Mouse (Mus musculus): Measurements from ENCODE around the gene Rnf114.
A peak's percentile ranks its signal among the peaks of the same experiment; 100 is the strongest.

Rnf114 gene

DNA sequence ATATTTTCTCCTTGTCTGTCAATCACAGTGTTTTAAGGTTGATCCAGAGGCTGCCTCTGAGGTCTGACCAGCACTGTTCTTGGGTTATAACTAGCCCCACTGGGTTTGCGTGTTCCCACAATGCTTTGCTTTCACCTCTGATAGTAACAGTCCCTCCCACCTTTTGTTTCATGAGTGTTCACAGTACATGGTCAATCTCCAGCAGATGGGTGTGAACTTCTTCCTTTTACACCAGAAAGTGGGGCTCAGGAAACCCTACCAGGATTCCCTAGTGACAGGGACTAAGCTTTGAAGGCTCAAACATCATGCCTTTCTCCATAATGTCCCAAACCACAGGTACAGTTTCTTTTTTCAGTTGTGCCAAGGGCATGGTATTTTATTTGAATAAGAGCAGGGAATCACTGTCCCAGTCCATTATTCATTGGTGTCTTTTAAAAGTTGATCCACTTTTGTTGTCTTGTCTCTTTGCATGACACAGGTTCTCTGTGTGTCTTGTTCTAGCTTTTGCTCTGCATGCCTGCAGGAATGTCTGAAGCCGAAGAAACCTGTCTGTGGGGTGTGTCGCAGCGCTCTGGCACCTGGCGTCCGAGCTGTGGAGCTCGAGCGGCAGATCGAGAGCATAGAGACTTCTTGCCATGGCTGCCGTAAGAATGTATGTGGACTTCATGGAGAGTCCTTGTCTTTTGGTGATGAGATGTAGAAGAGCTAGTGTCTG is 14.3 kb downstream of the Rnf114 start:
- DNase-seq = no peak

DNA sequence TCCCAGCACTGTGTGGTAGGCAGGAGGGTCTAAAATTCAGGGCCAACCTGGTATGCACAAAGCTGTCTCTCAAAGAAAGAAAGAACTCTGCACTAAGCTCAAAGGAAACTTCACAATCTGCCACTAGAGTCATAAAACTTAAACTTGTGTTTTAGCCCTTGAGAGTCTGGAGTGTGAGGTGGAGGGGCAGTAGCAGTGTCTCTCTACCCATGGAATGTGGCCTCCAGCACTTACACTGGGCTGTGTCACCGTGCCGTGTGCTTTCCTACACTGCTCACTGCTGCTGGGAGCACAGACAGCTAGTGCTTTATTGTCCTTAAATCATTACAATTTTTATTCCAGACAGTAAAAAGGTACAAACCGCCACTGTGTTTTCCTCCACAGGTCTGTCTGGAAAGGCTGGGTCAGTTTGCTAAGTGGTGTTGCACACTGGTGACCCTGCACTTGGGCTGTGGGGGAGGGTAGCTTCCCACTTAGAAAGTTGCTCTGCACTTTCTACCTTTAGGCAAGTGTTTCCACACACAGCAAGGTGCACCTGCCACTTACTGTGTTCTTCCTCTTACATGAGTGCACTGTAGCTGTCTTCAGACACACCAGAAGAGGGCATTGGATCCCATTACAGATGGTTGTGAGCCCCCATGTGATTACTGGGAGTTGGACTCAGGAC is 15.4 kb downstream of the Rnf114 start:
- no peak for DNase-seq

DNA sequence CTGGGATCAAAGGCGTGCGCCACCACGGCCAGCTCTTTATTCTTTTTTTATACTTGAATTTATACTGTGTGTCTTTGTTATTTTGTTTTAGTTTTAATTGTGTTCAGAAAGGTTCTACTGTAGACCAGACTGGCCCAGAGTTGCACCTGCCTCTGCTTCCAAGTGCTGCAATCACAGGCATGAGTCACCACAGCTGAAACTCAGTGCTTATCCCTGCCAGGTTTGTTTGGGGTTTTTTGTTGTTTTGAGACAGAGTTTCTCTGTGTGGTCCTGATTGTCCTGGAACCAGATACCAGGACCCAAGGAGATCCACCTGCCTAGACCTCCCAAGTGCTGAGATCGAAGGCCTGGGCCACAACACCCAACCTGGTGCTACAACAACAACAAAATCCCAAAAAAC is 16.1 kb downstream of the Rnf114 start:
- DNase-seq = no peak

DNA sequence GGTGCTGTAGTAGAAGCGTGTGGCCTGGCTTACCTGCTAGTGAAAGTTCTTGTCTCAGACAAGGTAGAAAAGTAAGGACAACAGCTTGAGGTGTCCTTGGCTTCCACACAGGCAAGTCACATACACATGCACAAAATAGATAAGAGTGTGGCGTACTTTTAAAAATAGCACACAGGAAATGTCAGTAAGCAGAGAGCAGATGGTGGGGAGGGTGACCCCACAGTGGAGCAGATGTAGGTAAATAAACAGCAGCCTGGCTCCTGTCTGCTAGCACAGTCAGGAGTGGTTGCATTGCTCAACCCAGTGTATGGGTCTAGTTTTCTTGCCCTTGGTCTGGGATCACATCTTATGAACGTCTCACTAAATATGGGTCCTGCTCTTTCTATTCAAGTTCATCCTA is 18.0 kb downstream of the Rnf114 start:
- no peak for DNase-seq

DNA sequence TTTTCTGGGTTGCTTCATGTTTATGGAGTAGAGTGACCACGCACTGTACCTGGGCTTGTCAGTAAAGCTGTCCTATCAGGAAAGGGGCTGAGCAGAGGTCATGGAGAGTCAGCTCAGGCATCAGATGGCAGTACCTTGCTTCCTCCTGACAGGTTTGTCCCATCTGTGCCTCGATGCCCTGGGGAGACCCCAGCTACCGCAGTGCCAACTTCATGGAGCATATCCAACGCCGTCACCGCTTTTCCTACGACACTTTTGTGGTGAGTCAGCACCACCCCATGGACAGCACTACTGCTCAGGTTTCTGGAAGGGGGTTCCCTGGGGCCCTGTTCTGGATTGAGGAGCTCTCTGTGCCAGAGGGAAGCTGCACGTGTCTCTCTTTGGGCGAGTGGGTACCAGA is 19.9 kb downstream of the Rnf114 start:
- no peak for DNase-seq

DNA sequence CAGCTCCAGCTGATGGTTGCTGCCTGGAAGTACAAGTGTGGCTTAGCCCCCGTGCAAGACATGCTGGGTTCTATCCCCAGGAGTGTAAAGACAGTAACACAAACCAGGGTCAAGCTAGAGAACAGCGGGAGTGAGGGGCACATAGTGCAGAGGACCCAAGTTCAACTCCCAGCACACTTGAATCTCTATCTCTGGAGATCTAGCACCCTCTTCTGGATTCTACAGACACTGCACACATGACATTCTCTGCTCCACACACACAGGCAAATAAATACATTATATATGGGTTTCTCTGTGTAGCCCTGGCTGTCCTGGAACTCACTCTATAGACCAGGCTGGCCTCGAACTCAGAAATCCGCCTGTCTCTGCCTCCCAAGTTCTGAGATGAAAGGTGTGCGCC is 20.5 kb downstream of the Rnf114 start:
- DNase-seq = no peak

DNA sequence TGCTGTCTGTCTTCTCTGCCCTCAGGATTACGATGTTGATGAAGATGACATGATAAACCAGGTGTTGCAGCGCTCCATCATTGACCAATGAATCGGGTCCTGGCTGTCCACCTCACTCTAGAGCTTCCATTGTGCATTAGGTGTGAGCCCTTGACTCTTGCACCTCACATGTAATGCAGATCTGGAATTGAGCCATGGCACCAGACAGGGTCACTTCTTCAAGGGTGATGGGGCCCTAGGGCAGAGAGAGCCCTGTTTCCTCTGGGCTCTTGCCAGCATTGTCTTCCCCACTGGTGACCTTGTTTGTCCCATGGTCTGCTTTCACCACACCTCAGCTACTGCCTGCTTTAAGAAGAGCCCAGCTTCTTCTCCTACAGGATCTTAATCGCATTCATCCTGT is 22.2 kb downstream of the Rnf114 start:
- DNase-seq = no peak

DNA sequence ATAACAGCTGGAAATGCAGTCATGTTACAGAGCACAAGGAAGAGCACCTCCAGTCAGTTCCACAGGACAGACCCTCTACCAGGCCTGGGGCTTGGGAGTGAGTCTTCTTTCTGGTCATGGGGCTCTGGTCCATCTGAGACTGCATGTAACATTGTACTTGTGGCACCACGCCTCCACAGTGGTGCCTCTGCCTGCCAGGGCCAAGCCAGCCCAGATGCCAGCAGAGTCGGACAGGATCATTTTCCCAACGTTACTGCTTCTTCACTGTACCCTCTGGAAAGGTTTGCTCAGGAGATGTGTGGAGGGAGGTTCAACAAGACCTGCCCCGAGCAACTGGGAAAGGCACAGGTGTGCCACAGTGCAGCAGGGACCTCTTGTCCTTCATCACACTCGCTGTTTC is 23.2 kb downstream of the Rnf114 start:
- DNase-seq = no peak

DNA sequence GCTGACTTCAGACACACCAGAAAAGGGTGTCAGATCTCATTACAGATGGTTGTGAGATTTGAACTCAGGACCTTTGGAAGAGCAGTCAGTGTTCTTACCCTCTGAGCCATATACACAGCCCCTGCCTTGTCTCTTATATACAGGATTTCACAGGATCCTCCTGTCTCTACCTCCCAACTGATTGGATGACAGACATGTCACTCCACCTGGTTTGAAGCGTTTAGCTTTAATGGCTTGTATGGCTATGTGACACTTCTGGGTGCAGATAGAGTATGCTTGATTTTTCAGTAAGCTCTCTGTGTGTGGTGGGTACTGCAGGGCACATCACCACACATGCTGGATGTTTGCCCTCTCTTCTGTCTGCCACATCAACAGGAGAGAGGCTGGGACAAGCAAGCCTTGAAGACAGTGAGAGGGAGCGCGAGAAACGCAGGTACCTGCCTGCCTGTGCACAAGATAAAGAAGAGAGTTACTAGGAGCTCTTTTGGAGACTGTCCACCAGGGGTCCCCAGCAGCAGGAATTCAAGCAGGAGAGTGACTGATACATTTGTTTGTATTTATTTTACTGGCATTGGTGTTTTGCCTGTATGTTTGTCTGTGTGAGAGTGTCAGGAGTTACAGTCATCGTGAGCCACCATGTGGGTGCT is 27.3 kb downstream of the Rnf114 start:
- DNase-seq = no peak

DNA sequence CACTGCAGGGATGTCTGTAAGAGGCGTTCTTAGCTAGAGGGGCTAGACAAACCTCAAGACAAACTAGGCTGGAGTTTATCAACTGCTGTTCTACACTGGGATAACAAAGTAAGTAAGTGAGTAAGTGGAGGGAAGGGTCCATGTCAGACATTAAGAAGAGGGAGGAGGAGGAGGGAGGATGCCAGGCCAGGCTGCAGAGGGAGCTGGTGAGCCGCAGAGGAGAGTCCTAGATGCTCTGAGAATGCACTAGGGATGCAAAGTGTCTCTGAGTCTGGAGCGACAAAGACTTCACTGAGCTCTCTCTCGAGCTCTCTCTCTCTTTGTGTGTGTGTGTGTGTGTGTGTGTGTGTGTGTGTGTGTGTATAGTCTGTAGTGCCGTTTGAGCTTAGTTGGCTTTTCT is 35.8 kb downstream of the Rnf114 start:
- no peak for DNase-seq

DNA sequence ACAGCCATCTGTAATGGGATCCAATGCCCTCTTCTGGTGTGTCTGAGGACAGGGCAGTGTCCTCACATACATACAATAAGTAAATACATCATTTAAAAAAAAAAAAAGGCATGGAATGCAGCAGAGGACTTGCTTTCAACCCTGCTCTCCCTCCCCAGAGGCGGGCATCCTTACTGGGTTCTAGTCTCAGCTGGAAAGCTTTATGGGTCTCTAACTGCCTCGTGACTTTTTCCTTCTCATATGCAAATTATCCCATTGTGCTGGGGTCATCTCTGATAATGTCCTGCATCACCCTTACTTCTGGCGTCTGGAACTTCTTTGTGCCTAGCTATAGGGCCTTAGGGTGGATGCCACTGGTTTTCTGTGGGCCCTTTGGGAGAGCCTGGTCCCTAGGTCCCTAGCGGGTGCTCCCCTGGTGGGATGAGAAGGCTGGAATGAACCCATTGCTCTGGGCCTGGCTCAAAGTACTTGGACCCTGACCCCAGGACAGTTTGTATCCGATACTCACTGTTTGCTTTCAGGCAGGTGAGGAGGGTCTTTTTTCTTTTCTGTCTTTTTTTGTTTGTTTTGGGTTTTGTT is 37.6 kb downstream of the Rnf114 start:
- no peak for DNase-seq

DNA sequence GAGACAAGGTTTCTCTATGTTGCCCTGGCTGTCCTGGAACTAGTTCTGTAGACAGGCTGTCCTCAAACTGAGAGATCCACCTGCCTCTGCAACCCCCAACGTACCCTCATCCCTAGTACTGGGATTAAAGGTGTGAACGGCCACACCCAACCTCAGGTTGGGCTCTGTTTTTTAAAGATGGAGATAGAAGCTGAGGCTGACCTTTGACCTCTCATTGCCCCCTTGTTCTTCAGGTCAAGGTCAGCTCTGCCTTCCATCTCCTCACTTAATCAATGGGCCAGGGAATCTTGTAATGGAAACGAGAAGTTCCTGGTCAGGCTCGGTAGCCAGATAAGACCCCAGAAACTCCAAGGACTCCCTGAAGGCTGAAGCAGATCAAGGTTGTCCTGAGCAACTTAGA is 38.1 kb downstream of the Rnf114 start:
- DNase-seq = no peak

DNA sequence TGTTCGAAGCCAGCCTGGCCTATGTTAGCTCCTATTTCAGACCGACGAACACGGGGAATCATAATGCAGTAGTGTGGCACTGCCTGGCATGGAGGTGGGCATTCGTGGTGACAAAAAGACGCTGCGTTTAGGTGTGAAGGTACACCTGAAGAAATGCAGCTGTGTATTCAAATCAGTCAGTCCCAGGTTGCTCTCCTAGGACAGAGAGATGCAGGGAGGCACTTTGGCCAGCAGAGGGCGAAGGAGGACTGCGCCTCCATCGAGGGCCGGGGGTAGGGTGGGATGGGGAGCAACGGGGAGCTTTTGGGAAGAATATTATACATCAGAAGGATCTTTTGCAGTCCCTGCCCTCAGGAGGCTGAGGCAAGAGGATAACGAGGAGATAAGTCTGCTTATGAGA is 39.7 kb downstream of the Rnf114 start:
- DNase-seq = peak; percentile 25 to 64

DNA sequence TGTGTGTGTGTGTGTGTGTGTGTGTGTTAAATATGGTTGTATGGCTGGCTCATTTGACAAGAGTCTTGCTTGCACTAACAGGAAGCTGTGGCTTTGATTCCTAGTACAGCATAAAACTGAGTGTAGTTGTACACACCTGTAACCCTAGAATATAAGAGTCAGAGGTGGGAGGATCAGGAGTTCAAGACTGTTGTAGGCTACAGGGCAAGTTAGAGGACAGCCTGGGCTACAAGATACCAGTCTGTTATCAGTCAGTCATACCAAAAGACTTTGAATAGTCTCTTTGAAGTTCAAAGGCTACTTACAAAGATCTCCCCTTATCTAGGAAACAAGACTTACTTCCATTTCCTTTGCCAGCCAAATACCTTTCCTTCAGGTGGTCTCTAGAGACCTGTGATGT is 41.4 kb downstream of the Rnf114 start:
- no peak for DNase-seq

DNA sequence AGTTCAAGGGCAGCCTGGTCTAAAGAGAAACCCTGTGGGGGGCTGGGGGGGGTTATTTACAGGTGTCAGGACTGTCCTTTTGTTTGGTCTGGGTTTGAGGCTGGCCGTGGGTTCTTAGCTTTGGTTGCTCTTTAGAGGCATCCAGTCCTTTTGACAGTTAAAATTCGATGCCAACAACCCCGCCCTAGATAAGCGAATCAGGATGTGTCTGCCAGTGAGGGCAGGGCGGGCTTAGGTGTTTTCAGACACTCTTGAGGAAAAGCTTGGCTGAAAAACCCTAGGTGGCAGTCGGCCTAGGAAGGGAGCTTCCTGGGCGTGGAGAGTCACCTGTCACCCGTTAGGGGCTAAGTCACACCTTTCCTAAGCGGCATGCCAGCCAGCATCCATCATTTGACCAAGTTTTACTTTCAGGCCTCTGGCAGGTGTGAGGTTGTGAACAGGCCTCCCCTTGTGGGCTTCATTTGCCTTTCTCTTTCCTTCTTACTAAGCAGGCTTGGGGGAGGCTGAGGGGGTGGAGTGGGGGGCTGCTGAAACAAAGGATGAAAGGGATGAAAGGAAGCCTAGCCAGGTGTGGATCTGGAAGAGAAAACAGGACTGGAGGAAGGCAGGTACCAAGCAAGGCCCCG is 44.0 kb downstream of the Rnf114 start:
- no peak for DNase-seq

DNA sequence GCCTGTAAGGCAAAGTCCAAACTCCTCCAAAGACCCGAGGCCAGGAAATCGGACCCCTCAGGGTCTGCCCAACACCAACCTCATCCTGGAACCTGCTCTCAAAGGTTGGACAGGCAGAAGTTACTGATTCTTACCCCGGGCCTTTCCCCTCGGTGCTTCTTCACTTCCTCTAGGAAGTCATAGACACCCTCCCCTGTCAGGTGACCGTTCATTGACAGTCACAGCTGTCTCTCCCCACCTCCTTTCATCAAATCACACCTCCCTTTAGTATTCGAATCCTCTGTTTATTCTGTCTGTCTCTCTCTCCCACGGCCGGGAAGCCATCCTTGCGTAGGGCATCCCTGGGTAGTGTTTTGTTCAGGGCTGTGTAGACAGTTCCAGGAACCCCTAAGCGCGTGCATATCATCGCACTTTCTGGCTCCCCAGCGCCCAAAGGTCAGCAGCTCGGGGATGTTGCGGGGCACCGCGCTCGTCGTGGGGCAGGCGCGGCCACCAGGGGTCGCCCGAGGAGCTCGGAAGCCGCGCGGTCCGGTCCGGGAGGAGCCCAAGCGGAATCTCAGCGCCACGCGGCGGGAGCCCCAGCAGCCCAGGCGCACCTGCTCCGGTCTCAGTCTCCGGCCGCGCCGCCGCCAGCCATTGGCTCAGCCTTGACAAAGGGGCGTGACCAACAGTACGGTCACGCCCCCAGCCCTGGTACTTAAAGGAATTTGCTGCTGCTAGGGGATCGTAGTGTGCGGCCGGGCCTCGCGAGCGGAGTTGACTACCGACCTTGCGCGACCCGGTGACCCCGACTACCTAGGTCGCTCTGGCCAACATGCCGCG is 45.2 kb downstream of the Rnf114 start, which contains the start of gene Snai1:
Gene Snai1 (plus strand): TSS at position 720 of the 822 bp plus-strand sequence.
- peak; percentile 85 to 87 for DNase-seq

DNA sequence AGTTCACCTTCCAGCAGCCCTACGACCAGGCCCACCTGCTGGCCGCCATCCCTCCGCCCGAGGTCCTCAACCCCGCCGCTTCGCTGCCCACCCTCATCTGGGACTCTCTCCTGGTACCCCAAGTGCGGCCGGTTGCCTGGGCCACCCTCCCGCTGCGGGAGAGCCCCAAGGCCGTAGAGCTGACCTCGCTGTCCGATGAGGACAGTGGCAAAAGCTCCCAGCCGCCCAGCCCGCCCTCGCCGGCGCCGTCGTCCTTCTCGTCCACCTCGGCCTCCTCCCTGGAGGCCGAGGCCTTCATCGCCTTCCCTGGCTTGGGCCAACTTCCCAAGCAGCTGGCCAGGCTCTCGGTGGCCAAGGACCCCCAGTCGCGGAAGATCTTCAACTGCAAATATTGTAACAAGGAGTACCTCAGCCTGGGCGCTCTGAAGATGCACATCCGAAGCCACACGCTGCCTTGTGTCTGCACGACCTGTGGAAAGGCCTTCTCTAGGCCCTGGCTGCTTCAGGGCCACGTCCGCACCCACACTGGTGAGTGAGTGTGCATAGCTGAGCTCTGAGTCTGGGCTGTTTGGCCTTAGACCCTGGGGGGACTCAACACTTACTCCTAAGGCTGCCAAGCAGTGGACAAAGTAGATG is 46.3 kb downstream of the Rnf114 start:
- DNase-seq = no peak

DNA sequence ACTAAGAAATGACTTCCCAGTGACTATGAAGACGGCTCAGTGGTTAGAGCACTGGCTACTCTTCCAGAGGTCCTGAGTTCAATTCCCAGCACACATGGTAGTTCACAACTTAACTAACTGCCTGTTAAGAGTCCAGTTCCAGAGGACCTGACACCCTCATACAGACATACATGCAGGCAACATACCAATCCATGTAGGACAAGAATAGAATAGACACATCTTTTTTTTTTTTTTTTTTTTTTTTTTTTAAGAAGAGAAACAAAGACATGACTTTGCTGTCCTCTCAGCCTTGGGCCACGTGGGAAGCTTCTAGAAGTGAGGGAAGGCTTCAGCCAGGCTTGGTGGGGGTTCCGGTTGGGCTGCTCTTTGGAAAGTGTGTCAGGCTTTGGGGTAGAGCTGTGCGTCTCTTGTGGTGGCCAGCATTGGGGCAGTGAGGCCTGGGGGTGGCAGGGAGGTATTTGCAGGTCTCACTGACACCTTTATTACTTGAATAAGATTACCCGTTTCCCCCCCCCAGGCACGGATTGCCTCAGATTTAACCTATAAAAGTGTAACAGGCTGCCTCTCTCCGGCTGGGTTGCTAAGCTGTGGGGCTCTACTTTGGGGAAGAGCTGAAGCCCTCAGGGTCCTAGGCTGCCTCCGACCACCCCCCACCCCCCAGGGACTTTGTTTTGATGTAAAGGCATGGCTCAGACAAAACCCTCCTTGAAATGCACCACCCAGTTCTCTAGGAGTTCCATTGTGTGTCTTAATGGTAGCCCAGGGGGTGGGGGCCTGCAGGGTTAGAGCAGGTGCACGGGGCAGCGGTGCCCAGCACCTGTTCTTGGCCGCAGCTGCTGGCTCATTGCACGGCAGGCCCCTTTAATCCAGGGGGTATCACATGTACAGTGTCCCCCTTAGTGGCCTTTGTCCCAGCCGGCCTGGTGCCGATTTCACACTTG is 47.4 kb downstream of the Rnf114 start:
- DNase-seq = no peak

DNA sequence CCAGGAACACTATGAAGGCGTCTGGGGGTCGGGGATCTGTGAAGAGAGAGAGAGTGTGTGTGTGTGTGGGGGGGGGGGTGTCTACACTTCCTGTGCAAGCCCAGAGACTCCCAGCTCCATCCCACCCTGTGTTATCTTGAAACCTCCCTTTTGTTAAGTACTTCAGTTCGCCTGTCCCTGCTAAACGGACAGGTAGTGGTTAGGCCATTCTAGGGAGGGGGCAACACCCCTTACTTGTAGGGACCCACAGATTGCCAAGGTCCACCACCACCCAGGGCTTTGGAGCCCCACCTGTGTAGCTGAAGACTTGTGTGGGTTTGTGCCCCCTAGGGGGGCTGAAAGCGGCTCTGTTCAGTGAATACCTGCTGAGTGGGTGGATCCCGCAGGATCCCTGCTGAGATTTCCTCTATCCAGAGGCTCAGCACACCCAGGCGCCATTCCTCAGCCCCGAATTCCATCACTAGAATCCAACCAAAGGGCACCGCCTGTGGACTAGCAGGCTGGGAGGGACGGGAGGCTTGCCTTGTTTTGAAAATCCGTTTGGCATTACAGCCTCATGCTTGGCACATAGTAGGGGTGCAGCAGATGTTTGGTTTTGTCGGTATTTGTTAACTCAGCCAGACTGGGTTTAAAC is 48.1 kb downstream of the Rnf114 start:
- no peak for DNase-seq

DNA sequence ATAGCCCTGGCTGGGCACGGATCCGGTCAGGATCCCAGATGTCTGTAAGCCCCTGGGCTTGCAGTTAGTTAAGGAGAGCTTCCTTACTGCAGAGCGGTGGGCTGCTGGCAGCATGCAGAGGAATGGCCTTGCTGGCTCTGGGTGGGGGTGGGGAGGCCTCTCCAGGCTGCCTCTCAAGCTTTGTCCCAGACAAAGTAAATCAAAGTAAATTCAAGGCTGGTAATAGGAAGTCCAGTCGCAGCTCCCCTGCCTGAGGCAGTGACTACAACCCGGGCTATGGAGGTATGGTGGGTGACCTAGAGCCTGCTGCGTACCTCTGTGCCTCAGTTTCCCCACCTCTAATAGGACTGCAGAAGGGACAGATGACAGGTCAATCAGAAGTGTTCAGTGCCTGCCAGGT is 48.9 kb downstream of the Rnf114 start:
- no peak for DNase-seq

Measured in spleen, adult 18-20 months (tissue).